Mouse (Mus musculus) MEL (cell line): ENCODE data around the gene Serpinf2. TPM values are rescaled to one million over a fixed set of nuclear protein-coding genes. Genes with fewer than 3 reads are reported as not detected.

ENCODE experiments used
- DNase-seq: peaks from one replicate; pipeline ENCODE4 v3.0.0; 2011; ENCODE audit warnings: low read depth, low spot score
- H3K27ac ChIP-seq: 2 replicates; pipeline ENCODE4 v1.5.1; 2012; ENCODE audit warnings: low read depth, mild to moderate bottlenecking, control low read depth, low read length, moderate library complexity; ENCODE audit not compliant: control insufficient read depth
- H3K27me3 ChIP-seq, 2 experiments: fragments of 150-350 bp in 1 of 2; sonication (generic) in 1 of 2; 2 replicates each; pipeline ENCODE4 v1.6.1; 2012; ENCODE audit warnings: low read length in 2 of 2, mild to moderate bottlenecking in 2 of 2, improper control_type of control experiment in 1 of 2, moderate library complexity in 1 of 2; ENCODE audit not compliant: insufficient read depth in 2 of 2, control insufficient read depth in 1 of 2
- H3K36me3 ChIP-seq, 2 experiments: 2 replicates each; pipeline ENCODE4 v1.6.1; 2012 to 2014; ENCODE audit warnings: low read length in 2 of 2, improper control_type of control experiment in 1 of 2, inconsistent platforms in 1 of 2, mild to moderate bottlenecking in 1 of 2; ENCODE audit not compliant: insufficient read depth in 2 of 2, control insufficient read depth in 1 of 2
- H3K4me1 ChIP-seq, 2 experiments: fragments of 150-350 bp in 1 of 2; sonication (generic) in 1 of 2; 2 replicates each; pipeline ENCODE4 v1.6.1; 2012; ENCODE audit warnings: low read length in 2 of 2, improper control_type of control experiment in 1 of 2, mild to moderate bottlenecking in 1 of 2; ENCODE audit not compliant: insufficient read depth in 2 of 2, control insufficient read depth in 1 of 2
- H3K4me3 ChIP-seq, 2 experiments: fragments of 150-350 bp in 1 of 2; sonication (generic) in 1 of 2; 2 replicates each; pipeline ENCODE4 v1.5.1; 2012; ENCODE audit warnings: low read depth in 2 of 2, low read length in 2 of 2, mild to moderate bottlenecking in 2 of 2, moderate library complexity in 2 of 2, control low read depth in 1 of 2, improper control_type of control experiment in 1 of 2; ENCODE audit not compliant: control insufficient read depth in 1 of 2, insufficient read depth in 1 of 2
- H3K79me2 ChIP-seq: 2 replicates; pipeline ENCODE4 v1.6.1; 2012; ENCODE audit warnings: mild to moderate bottlenecking, low read length, moderate library complexity; ENCODE audit not compliant: control insufficient read depth, poor library complexity, insufficient read depth
- H3K9ac ChIP-seq: 2 replicates; pipeline ENCODE4 v1.6.1; 2012; ENCODE audit warnings: low read depth, mild to moderate bottlenecking, control low read depth, low read length, moderate library complexity; ENCODE audit not compliant: control insufficient read depth, poor library complexity, severe bottlenecking
- H3K9me3 ChIP-seq: fragments of 150-350 bp; sonication (generic); replicated peaks from 2 replicates; pipeline ENCODE4 v1.6.1; 2012; ENCODE audit warnings: mild to moderate bottlenecking, low read length, improper control_type of control experiment, moderate library complexity; ENCODE audit not compliant: insufficient read depth
- BHLHE40 ChIP-seq: IDR thresholded peaks from 2 replicates; pipeline ENCODE4 v1.6.1; 2012; ENCODE audit warnings: low read depth, mild to moderate bottlenecking, inconsistent platforms, low read length, improper control_type of control experiment, borderline replicate concordance
- CHD2 ChIP-seq: IDR thresholded peaks from 2 replicates; pipeline ENCODE4 v1.6.1; 2011; ENCODE audit warnings: low read length, improper control_type of control experiment
- CTCF ChIP-seq, 3 experiments: IDR thresholded peaks in 2 of 3; conservative IDR thresholded peaks in 1 of 3; 2 replicates each; pipeline ENCODE4 v1.5.1; 2011 to 2012; ENCODE audit warnings: low read length in 3 of 3, low read depth in 2 of 3, mild to moderate bottlenecking in 2 of 3, improper control_type of control experiment in 1 of 3, inconsistent platforms in 1 of 3, mixed read lengths in 1 of 3, moderate library complexity in 1 of 3; ENCODE audit not compliant: control insufficient read depth in 1 of 3, insufficient read depth in 1 of 3, poor library complexity in 1 of 3, severe bottlenecking in 1 of 3
- ETS1 ChIP-seq: IDR thresholded peaks from 2 replicates; pipeline ENCODE4 v1.6.1; 2012; ENCODE audit warnings: low read depth, mild to moderate bottlenecking, inconsistent platforms, low read length, improper control_type of control experiment, moderate library complexity
- GABPA ChIP-seq: IDR thresholded peaks from 2 replicates; pipeline ENCODE4 v1.6.1; 2012; ENCODE audit warnings: low read depth, mild to moderate bottlenecking, inconsistent platforms, low read length, improper control_type of control experiment, moderate library complexity
- GATA1 ChIP-seq: IDR thresholded peaks from 2 replicates; pipeline ENCODE4 v1.6.1; 2011; ENCODE audit warnings: low read depth, low read length, improper control_type of control experiment
- HCFC1 ChIP-seq: IDR thresholded peaks from 2 replicates; pipeline ENCODE4 v1.6.1; 2012; ENCODE audit warnings: low read depth, mild to moderate bottlenecking, inconsistent platforms, low read length, improper control_type of control experiment, moderate library complexity
- JUND ChIP-seq: IDR thresholded peaks from 2 replicates; pipeline ENCODE4 v1.6.1; 2011; ENCODE audit warnings: low read depth, mild to moderate bottlenecking, improper control_type of control experiment, low read length
- MAFK ChIP-seq: IDR thresholded peaks from 2 replicates; pipeline ENCODE4 v1.6.1; 2011; ENCODE audit warnings: low read depth, mild to moderate bottlenecking, low read length, improper control_type of control experiment, borderline replicate concordance
- MAX ChIP-seq: IDR thresholded peaks from 2 replicates; pipeline ENCODE4 v1.6.1; 2011; ENCODE audit warnings: low read length, improper control_type of control experiment
- MAZ ChIP-seq: IDR thresholded peaks from 2 replicates; pipeline ENCODE4 v1.6.1; 2012; ENCODE audit warnings: low read depth, mild to moderate bottlenecking, inconsistent platforms, low read length, improper control_type of control experiment
- MXI1 ChIP-seq: IDR thresholded peaks from 2 replicates; pipeline ENCODE4 v1.6.1; 2011; ENCODE audit warnings: mild to moderate bottlenecking, low read depth, low read length, improper control_type of control experiment
- NELFE ChIP-seq: IDR thresholded peaks from 2 replicates; pipeline ENCODE4 v1.6.1; 2011; ENCODE audit warnings: low read depth, low read length, improper control_type of control experiment
- NRF1 ChIP-seq: IDR thresholded peaks from 2 replicates; pipeline ENCODE4 v1.6.1; 2014; ENCODE audit warnings: low read depth, mild to moderate bottlenecking, inconsistent platforms, low read length, improper control_type of control experiment, moderate library complexity; ENCODE audit not compliant: poor library complexity, insufficient read depth, severe bottlenecking
- POLR2A ChIP-seq, 2 experiments: IDR thresholded peaks; 2 replicates each; pipeline ENCODE4 v1.6.1; 2011 to 2012; ENCODE audit warnings: low read length in 2 of 2, mild to moderate bottlenecking in 2 of 2, control low read depth in 1 of 2, improper control_type of control experiment in 1 of 2, low read depth in 1 of 2, moderate library complexity in 1 of 2; ENCODE audit not compliant: control insufficient read depth in 1 of 2, insufficient read depth in 1 of 2, poor library complexity in 1 of 2
- RAD21 ChIP-seq: IDR thresholded peaks from 2 replicates; pipeline ENCODE4 v1.6.1; 2011; ENCODE audit warnings: mild to moderate bottlenecking, low read depth, low read length, improper control_type of control experiment
- RCOR1 ChIP-seq: IDR thresholded peaks from 2 replicates; pipeline ENCODE4 v1.6.1; 2012; ENCODE audit warnings: low read depth, mild to moderate bottlenecking, inconsistent platforms, low read length, improper control_type of control experiment
- SIN3A ChIP-seq: IDR thresholded peaks from 2 replicates; pipeline ENCODE4 v1.6.1; 2012; ENCODE audit warnings: low read length, improper control_type of control experiment, inconsistent platforms
- TAL1 ChIP-seq: IDR thresholded peaks from 2 replicates; pipeline ENCODE4 v1.6.1; 2012; ENCODE audit warnings: mild to moderate bottlenecking, inconsistent platforms, low read length, moderate library complexity, mixed read lengths
- TBP ChIP-seq: IDR thresholded peaks from 2 replicates; pipeline ENCODE4 v1.8.0; 2011; ENCODE audit warnings: low read depth, low read length, improper control_type of control experiment
- TCF12 ChIP-seq: IDR thresholded peaks from 2 replicates; pipeline ENCODE4 v1.6.1; 2014; ENCODE audit warnings: low read depth, mild to moderate bottlenecking, inconsistent platforms, low read length, improper control_type of control experiment, moderate library complexity
- UBTF ChIP-seq: IDR thresholded peaks from 2 replicates; pipeline ENCODE4 v1.6.1; 2012; ENCODE audit warnings: low read depth, mild to moderate bottlenecking, inconsistent platforms, low read length, improper control_type of control experiment, moderate library complexity, borderline replicate concordance; ENCODE audit not compliant: insufficient read depth
- polyA plus RNA-seq, 2 experiments: library from polyadenylated mRNA; stranded (reverse) in 1 of 2; unstranded in 1 of 2; fragments of >175 nt in 1 of 2; fragments of >200 nt in 1 of 2; gene quantifications; 2 replicates each; pipeline versions ENCODE4 v1.2.1 to v1.2.4; 2012; ENCODE audit warnings: low replicate concordance in 2 of 2, low read depth in 1 of 2; ENCODE audit not compliant: insufficient read length in 2 of 2, insufficient read depth in 1 of 2, missing spikeins in 1 of 2
- total RNA-seq: library from RNA; depleted of rRNA; stranded (reverse); fragments of 300-350 nt; gene quantifications from 2 replicates; pipeline ENCODE4 v1.2.3, GENCODE M21; 2012

Serpinf2 gene
- total and polyA plus RNA-seq, 3 experiments, result 0.07 TPM; not detected in 2

DNA sequence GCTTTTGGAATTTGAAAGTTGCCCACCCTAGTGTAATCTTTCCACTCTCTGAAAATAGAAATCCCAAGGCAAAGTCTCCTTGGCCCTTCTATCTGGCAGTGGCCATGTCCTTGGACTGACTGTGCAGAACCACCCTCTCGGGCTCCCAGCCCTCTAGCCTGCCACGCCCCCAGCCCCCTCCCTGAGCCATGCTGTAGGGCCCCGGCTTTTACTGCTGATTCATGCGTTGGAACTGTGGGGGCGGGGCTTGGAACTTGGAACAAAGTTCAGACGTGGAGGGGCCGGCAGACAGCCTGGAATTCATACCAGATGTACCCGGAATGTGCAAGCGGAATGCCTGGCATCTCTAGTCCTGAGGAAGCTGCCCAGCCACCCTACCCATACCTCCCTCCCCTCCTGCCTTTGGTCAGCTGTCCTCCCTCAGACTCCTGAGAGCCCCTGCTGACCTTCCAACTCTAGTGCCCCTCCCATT, 23.5 kb upstream of the Serpinf2 start:
- H3K79me2 ChIP-seq, result peaks cover 8% of the 10 kb centered on the region; the same call in 1 of the 2 replicates
- H3K4me3 ChIP-seq, result peak overlapping the region; percentile 61 to 77
- no peaks in the 10 kb centered on the region for H3K9me3 ChIP-seq
- no peaks in the 10 kb centered on the region for H3K27me3 ChIP-seq
- TF ChIP-seq TBP, result peak; percentile 57; the same call in 1 of the 2 replicates
- TF ChIP-seq MXI1, result peak; percentile 91
- TF ChIP-seq MAZ, result peak; percentile 74; the same call in 1 of the 2 replicates
- no peak for TF ChIP-seq RAD21
- peak in 1 of 2 experiments; percentile 55; a peak in 1 of 4 replicates for TF ChIP-seq POLR2A (IDR thresholded peaks at IDR 0.05; ENCODE audit: control insufficient read depth in 1 of 2, insufficient read depth in 1 of 2, low read depth in 1 of 2, low read length in 2 of 2, poor library complexity in 1 of 2)
- no peak for TF ChIP-seq RCOR1
- TF ChIP-seq CHD2, result no peak
- TF ChIP-seq NRF1, result no peak
- no peak for TF ChIP-seq TCF12
- TF ChIP-seq BHLHE40, result no peak
- no peak for TF ChIP-seq GATA1
- peak; percentile 77; the same call in 1 of the 2 replicates for TF ChIP-seq SIN3A
- peak; percentile 12; the same call in 1 of the 2 replicates for TF ChIP-seq NELFE
- peak; percentile 53; the same call in 1 of the 2 replicates for TF ChIP-seq MAFK
- TF ChIP-seq TAL1, result no peak
- no peak for TF ChIP-seq UBTF
- TF ChIP-seq GABPA, result no peak; the same call in 1 of the 2 replicates
- TF ChIP-seq CTCF (IDR thresholded peaks at IDR 0.05 in 2 of 3, conservative IDR thresholded peaks at IDR 0.05 in 1 of 3; ENCODE audit: control insufficient read depth in 1 of 3, insufficient read depth in 1 of 3, low read depth in 2 of 3, low read length in 3 of 3, poor library complexity in 1 of 3, severe bottlenecking in 1 of 3), result no peak
- no peak; the same call in 1 of the 2 replicates for TF ChIP-seq MAX
- peak; percentile 71 for TF ChIP-seq ETS1
- no peak for TF ChIP-seq JUND
- peak; percentile 29; the same call in 1 of the 2 replicates for TF ChIP-seq HCFC1
- H3K9ac ChIP-seq, result peak overlapping the region; percentile 77
- peaks cover 4 to 27% of the 10 kb centered on the region in 2 experiments for H3K4me1 ChIP-seq
- peak; percentile 95 for DNase-seq
- peak overlapping the region; percentile 74 for H3K27ac ChIP-seq
- H3K36me3 ChIP-seq, result peaks cover 0 to 19% of the 10 kb centered on the region in 2 experiments; a peak in 2 of 4 replicates
